Mouse (Mus musculus) neural tube, embryonic 13.5 days (tissue): ENCODE data around the gene Naglu. TPM values are rescaled to one million over a fixed set of nuclear protein-coding genes. Genes with fewer than 3 reads are reported as not detected.
A peak's percentile ranks its signal among the peaks of the same experiment; 100 is the strongest.

ENCODE experiments used
- ATAC-seq: fragments of 200-750 bp; cut with Nextera tagmentation; 2 replicates; pipeline ENCODE4 v1.8.0; 2017; ENCODE audit warnings: low read depth, mild to moderate bottlenecking, moderate TSS enrichment, moderate library complexity
- H3K27ac ChIP-seq: fragments of 300-500 bp; sonication (generic); replicated peaks from 2 replicates; pipeline ENCODE4 v1.5.1; 2015; ENCODE audit warnings: moderate library complexity, mild to moderate bottlenecking, inconsistent platforms
- H3K27me3 ChIP-seq: fragments of 300-500 bp; sonication (generic); 2 replicates; pipeline ENCODE4 v1.6.1; 2015; ENCODE audit warnings: mild to moderate bottlenecking, inconsistent platforms
- H3K36me3 ChIP-seq: fragments of 300-500 bp; sonication (generic); 2 replicates; pipeline ENCODE4 v1.6.1; 2015; ENCODE audit warnings: mild to moderate bottlenecking, inconsistent platforms
- H3K4me1 ChIP-seq: fragments of 300-500 bp; sonication (generic); replicated peaks from 2 replicates; pipeline ENCODE4 v1.6.1; 2015; ENCODE audit warnings: inconsistent platforms
- H3K4me2 ChIP-seq: fragments of 300-500 bp; sonication (generic); 2 replicates; pipeline ENCODE4 v1.6.1; 2015; ENCODE audit warnings: inconsistent platforms, mild to moderate bottlenecking, moderate library complexity
- H3K4me3 ChIP-seq: fragments of 300-500 bp; sonication (generic); 2 replicates; pipeline ENCODE4 v1.5.1; 2015; ENCODE audit warnings: mild to moderate bottlenecking, inconsistent platforms
- H3K9ac ChIP-seq: fragments of 300-500 bp; sonication (generic); 2 replicates; pipeline ENCODE4 v1.6.1; 2015; ENCODE audit warnings: moderate library complexity, mild to moderate bottlenecking, inconsistent platforms
- H3K9me3 ChIP-seq: fragments of 300-500 bp; sonication (generic); 2 replicates; pipeline ENCODE4 v1.6.1; 2016; ENCODE audit warnings: inconsistent platforms
- WGBS: fragments of 180-500 bp; shearing (Covaris S2); methylation state at CpG from one replicate; pipeline ENCODE4 v1.1.7; 2015; 5-methylcytosine and 5-hydroxymethylcytosine counted together
- polyA plus RNA-seq: library from polyadenylated mRNA; unstranded; fragments of >200 nt; fragmentation: Nextera tagmentation; extraction: Ambion mirVana; gene quantifications from 2 replicates; pipeline ENCODE4 v1.2.1, GENCODE M21; 2015

The Naglu gene
- 9.0 and 9.4 TPM in 2 replicates for polyA plus RNA-seq

GRCm38 (mm10) chr11:101069391-101070188 is at the start of gene Naglu:
Naglu (plus strand) TSS chr11:101070012.
- WGBS = 4% methylated on average over 35 of the region's 35 CpGs
- peaks cover 29% of the 10 kb centered on the region for H3K4me1 ChIP-seq
- no peaks in the 10 kb centered on the region for H3K36me3 ChIP-seq
- H3K27ac ChIP-seq = peak within 1 kb of the TSS; percentile 81
- 0 out of 2 replicates have a peak, but pooled peaks cover 11% of the 10 kb centered on the region for H3K27me3 ChIP-seq
- peak within 1 kb of the TSS; percentile 89 for H3K9ac ChIP-seq
- no peaks in the 10 kb centered on the region for H3K9me3 ChIP-seq
- peak within 1 kb of the TSS; percentile 80 for H3K4me3 ChIP-seq
- peak; percentile 90 for ATAC-seq
- H3K4me2 ChIP-seq = peak within 1 kb of the TSS; percentile 97

DNA sequence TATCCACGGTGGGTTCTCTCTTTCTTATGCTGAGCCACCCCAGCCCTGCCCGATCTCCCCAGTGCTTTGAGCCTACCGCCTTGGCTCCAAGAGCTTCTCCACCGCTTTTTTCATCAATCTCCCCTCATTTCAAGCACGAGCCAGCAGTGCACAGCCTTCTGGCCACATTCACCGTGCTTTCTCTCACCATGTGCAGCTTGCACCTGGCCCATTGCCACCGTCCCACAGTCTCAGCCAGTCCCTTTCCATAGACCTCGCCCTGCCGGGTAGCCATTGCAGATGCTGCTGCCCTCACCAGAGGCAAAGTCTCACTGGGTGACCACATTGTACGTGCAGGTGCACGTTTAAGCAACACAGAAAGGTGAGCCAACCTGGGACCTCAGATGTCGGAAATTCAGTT is 46.4 kb upstream of the Naglu start:
- Histone ChIP-seq H3K4me2 (no peak overlapping the region), H3K9me3 (no peaks in the 10 kb centered on the region), H3K27ac (no peak overlapping the region), H3K9ac (no peak overlapping the region), H3K4me1 (no peaks in the 10 kb centered on the region), H3K4me3 (no peak overlapping the region), H3K27me3 (no peaks in the 10 kb centered on the region), H3K36me3 (peaks cover 94% of the 10 kb centered on the region)
- 78% methylated on average over 12 of the region's 12 CpGs for WGBS
- no peak for ATAC-seq

GRCm38 (mm10) chr11:101024001-101024400 is 45.8 kb upstream of the Naglu start:
- Histone ChIP-seq H3K4me3 (no peak overlapping the region), H3K4me2 (no peak overlapping the region), H3K27me3 (no peaks in the 10 kb centered on the region), H3K36me3 (peaks cover 94% of the 10 kb centered on the region), H3K9ac (no peak overlapping the region), H3K9me3 (no peaks in the 10 kb centered on the region), H3K27ac (no peak overlapping the region), H3K4me1 (no peaks in the 10 kb centered on the region)
- WGBS = 86% methylated on average over 4 of the region's 4 CpGs
- ATAC-seq = no peak

- Histone ChIP-seq H3K27me3 (no peaks in the 10 kb centered on the region), H3K4me3 (no peak overlapping the region), H3K4me2 (no peak overlapping the region), H3K27ac (no peak overlapping the region), H3K9me3 (no peaks in the 10 kb centered on the region), H3K36me3 (peaks cover 91% of the 10 kb centered on the region), H3K4me1 (no peaks in the 10 kb centered on the region), H3K9ac (no peak overlapping the region)
- no peak for ATAC-seq
- 94% methylated on average over 11 of the region's 11 CpGs for WGBS
These were observed 42.7 kb upstream of the Naglu start for GRCm38 (mm10) chr11:101027121-101027520.

DNA sequence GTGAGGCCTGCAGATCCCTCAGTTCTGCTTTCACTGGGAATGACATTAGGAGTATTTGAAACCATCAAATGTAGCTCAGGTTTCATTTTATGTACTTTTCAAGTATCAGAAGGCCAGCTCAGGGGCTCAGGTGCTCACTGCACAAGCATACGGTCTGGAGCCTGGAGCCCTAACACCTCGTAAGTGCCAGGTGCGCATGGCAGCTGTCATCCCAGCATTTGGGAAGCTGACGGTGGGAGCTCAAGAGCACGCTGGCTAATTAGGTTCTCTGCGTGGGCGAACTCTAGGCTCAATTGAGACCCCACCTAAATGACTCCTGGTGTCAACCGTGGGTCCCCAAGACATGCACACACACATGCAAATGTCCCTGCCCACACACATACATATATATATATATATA is 40.5 kb upstream of the Naglu start:
- no peak overlapping the region for H3K27ac ChIP-seq
- 93% methylated on average over 8 of the region's 8 CpGs for WGBS
- no peak overlapping the region for H3K9ac ChIP-seq

GRCm38 (mm10) chr11:101030136-101030807 is 39.5 kb upstream of the Naglu start:
- no peak for ATAC-seq
- no peaks in the 10 kb centered on the region for H3K4me1 ChIP-seq
- no peak overlapping the region for H3K27ac ChIP-seq
- H3K4me3 ChIP-seq = no peak overlapping the region
- H3K36me3 ChIP-seq = peaks cover 93% of the 10 kb centered on the region
- 86% methylated on average over 10 of the region's 10 CpGs for WGBS
- H3K4me2 ChIP-seq = no peak overlapping the region
- no peaks in the 10 kb centered on the region for H3K27me3 ChIP-seq
- H3K9ac ChIP-seq = no peak overlapping the region
- H3K9me3 ChIP-seq = no peaks in the 10 kb centered on the region

More for the DNA sequence above, 40.5 kb upstream of the Naglu start:
- no peak overlapping the region for H3K4me3 ChIP-seq
- H3K4me2 ChIP-seq = no peak overlapping the region
- no peaks in the 10 kb centered on the region for H3K27me3 ChIP-seq
- H3K36me3 ChIP-seq = peaks cover 91% of the 10 kb centered on the region
- no peak for ATAC-seq
- H3K9me3 ChIP-seq = no peaks in the 10 kb centered on the region
- no peaks in the 10 kb centered on the region for H3K4me1 ChIP-seq

DNA sequence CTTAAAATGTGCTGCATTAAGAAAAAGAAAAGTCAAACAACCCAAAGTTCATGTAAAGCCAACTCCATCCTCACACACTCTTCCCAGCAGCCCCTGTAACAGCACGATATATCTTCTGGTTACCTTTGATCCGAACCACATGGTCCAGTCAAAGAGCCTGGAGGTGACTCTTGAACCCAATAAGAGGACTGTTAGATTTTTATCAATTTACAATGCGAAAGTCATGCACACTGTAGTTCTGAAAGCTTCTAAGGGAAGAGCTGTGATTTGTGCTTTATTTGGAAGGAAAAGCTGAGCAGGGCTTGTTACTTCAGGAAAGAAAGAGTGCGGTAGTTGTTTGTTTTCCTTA is 39.0 kb upstream of the Naglu start:
- H3K4me1 ChIP-seq = no peaks in the 10 kb centered on the region
- H3K27ac ChIP-seq = no peak overlapping the region
- WGBS = 92% methylated on average over 4 of the region's 4 CpGs
- H3K36me3 ChIP-seq = peaks cover 91% of the 10 kb centered on the region
- no peak overlapping the region for H3K4me3 ChIP-seq
- no peak overlapping the region for H3K9ac ChIP-seq
- no peak overlapping the region for H3K4me2 ChIP-seq
- no peaks in the 10 kb centered on the region for H3K27me3 ChIP-seq
- H3K9me3 ChIP-seq = no peaks in the 10 kb centered on the region
- no peak for ATAC-seq

DNA sequence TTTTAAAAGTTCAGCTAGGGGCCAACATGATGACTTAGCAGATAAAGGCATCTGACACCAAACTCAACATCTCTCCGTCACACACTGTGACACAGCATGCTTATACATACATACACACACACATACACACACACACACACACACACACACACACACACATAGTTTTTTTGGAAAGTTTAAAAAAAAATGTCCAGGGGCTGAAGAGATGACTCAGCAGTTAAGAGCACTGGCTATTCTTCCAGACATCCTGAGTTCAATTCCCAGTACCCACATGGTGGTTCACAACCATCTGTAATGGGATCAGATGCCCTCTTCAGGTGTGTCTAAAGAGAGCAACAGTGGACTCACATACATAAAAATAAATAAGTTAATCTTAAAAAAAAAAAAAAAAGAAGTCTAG is 38.3 kb upstream of the Naglu start:
- Histone ChIP-seq H3K36me3 (peaks cover 90% of the 10 kb centered on the region), H3K9me3 (no peaks in the 10 kb centered on the region), H3K4me2 (no peak overlapping the region), H3K4me1 (no peaks in the 10 kb centered on the region), H3K9ac (no peak overlapping the region), H3K27me3 (no peaks in the 10 kb centered on the region), H3K27ac (no peak overlapping the region), H3K4me3 (no peak overlapping the region)
- ATAC-seq = no peak
- WGBS = 91% methylated on average over 1 of the region's 1 CpGs

DNA sequence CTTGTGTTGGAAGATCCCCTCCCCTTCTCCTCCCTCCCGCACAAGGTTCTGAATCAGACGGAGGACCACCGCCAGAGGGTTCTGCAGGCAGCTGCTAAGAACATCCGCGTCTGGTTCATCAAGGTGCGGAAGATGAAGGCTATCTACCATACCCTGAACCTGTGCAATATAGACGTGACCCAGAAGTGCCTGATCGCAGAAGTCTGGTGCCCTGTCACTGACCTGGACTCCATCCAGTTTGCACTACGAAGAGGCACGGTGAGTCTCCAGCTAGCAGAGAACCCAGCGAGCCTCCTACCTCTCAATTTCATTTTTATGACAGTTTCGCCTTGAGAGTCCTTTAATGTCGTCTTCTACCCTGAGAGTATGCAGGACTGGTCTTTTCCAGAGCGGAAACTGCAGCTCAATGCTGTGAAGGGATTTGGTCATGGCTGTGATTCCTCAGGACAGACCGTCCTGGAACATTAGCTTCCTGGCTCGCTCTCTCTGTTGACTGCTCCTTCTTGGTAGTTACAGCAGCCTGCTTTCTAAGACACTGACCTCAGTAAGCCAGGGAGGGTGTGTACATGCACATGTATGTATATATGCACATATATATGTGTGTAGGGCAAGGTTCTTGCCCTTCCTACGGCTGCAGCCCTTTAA is 35.8 kb upstream of the Naglu start:
- H3K27ac ChIP-seq = no peak overlapping the region
- no peaks in the 10 kb centered on the region for H3K4me1 ChIP-seq
- H3K9me3 ChIP-seq = no peaks in the 10 kb centered on the region
- no peak for ATAC-seq
- no peak overlapping the region for H3K4me3 ChIP-seq
- no peak overlapping the region for H3K4me2 ChIP-seq
- peaks cover 92% of the 10 kb centered on the region for H3K36me3 ChIP-seq
- H3K27me3 ChIP-seq = no peaks in the 10 kb centered on the region
- H3K9ac ChIP-seq = no peak overlapping the region
- WGBS = 95% methylated on average over 17 of the region's 17 CpGs

DNA sequence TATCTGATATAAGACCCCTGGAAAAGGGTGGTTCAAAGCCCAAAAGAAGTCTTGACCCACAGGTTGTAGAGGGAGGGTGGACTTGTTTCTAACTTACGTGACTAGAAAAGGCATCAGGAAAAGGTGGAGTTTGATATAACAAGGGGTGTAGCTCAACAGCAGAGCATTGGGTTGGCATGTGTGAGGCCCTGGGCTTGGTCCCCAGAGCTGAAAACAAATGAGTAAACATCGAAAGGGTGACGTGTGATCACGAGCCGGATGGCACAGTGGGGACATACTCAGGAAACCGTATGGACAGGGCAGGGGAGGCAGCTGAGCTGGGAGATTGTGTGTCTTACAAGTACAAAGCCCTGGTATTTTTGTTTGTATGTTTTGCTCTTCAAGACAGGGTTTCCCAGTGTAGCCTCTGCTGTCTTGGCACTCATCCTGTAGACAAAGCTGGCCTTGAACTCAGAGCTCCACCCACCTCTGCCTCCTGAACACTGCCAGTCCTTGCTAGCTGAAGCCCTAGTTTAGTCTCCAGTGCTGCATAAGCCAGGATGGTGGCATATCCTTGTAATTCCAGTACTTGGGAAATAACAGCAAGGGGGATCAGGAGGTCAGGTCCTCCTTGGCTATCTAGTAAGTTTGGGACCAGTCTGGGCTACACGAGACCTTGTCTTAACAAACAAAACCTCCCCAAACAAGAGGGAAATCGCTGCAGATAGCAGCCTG is 35.0 kb upstream of the Naglu start:
- 95% methylated on average over 8 of the region's 8 CpGs for WGBS
- ATAC-seq = no peak

DNA sequence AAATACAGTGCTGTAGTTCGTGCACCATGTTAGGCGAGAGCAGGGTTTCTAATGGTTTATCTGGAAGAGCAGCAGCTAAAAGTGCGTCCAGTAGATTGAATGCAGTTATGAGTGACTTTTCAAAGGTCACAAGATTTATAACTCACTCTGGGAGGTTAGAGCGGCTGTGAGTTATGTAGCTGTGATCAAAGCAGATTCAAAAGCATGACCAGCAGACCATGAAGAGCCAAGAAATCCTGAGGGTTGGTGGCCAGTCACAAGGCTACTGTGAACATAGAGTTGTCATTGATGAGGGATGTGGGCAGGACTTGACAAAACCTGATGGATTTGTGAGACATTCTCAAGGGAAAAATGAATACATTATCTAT is 34.5 kb upstream of the Naglu start:
- H3K27me3 ChIP-seq = no peaks in the 10 kb centered on the region
- no peak overlapping the region for H3K4me2 ChIP-seq
- ATAC-seq = no peak
- no peaks in the 10 kb centered on the region for H3K4me1 ChIP-seq
- H3K27ac ChIP-seq = no peak overlapping the region
- H3K9me3 ChIP-seq = no peaks in the 10 kb centered on the region
- peaks cover 96% of the 10 kb centered on the region for H3K36me3 ChIP-seq
- no peak overlapping the region for H3K4me3 ChIP-seq
- no peak overlapping the region for H3K9ac ChIP-seq
- 83% methylated on average over 4 of the region's 4 CpGs for WGBS

More for the DNA sequence above, 35.0 kb upstream of the Naglu start:
- Histone ChIP-seq H3K4me1 (no peaks in the 10 kb centered on the region), H3K9me3 (no peaks in the 10 kb centered on the region), H3K4me3 (no peak overlapping the region), H3K9ac (no peak overlapping the region), H3K4me2 (no peak overlapping the region), H3K36me3 (peaks cover 96% of the 10 kb centered on the region), H3K27me3 (no peaks in the 10 kb centered on the region), H3K27ac (no peak overlapping the region)

DNA sequence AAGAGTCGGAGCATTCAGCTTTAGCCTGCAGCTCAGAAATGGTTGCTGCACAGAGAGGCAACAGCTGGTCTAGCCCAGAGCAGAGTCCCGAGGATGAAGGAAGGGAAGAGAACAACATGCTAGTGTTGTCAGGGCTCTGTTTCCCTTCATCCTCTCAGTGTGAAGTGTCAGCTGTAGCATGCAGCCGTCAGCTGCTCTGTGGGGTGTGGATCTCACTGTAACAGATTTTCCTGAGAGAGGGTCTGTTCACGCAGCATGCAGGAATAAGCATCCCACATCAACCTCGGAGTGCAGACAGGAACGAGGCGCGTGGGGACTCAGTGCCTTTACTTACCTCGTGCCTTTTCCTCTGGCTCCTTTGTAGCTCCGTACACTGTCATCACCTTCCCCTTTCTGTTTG is 32.0 kb upstream of the Naglu start:
- WGBS = 82% methylated on average over 10 of the region's 10 CpGs
- H3K27me3 ChIP-seq = no peaks in the 10 kb centered on the region
- H3K36me3 ChIP-seq = peaks cover 97% of the 10 kb centered on the region
- H3K4me3 ChIP-seq = no peak overlapping the region
- ATAC-seq = no peak
- H3K9ac ChIP-seq = no peak overlapping the region
- H3K4me2 ChIP-seq = no peak overlapping the region
- H3K9me3 ChIP-seq = no peaks in the 10 kb centered on the region
- H3K27ac ChIP-seq = no peak overlapping the region
- no peaks in the 10 kb centered on the region for H3K4me1 ChIP-seq
